Mouse (Mus musculus) ES-E14 (cell line): Measurements from ENCODE around the gene Kif21a.

Source experiments
- MAFK ChIP-seq: IDR thresholded peaks from 2 replicates; pipeline ENCODE4 v1.6.1; 2014; ENCODE audit warnings: mild to moderate bottlenecking, low read depth, low read length, inconsistent platforms; ENCODE audit not compliant: insufficient read depth
- ZNF384 ChIP-seq: IDR thresholded peaks from 2 replicates; pipeline ENCODE4 v1.6.1; 2012; ENCODE audit warnings: low read depth, low read length, inconsistent platforms

GRCm38 (mm10) chr15:90931451-90931850 lies 118.3 kb downstream of the Kif21a start:
- no peak for TF ChIP-seq MAFK
- TF ChIP-seq ZNF384: no peak
